Mouse (Mus musculus) heart, postnatal 10 days (tissue): ENCODE data around the gene Ppp1r1b. TPM values are rescaled to one million over a fixed set of nuclear protein-coding genes. Genes with fewer than 3 reads are reported as not detected.
"Not testable (repeated sequence)": the region's sequence is repeated elsewhere in the genome, so short reads cannot be mapped to it uniquely, and the experiment has no call there.

Source experiments
- DNase-seq, 2 experiments: peaks; one replicate each; pipeline ENCODE4 v3.0.0; 2021
- intact Hi-C: fragments of 180-260 bp; cut with DNase I; formaldehyde crosslinking; loops from one replicate; pipeline ENCODE4 v1.15.1; 2025
- total RNA-seq, 2 experiments: library from RNA; stranded (reverse); gene quantifications; 2 replicates each; pipeline ENCODE4 v1.2.3; 2021

The Ppp1r1b gene
- total RNA-seq, 2 experiments from 2014 or later, result 2.7 to 4.0 TPM

DNA sequence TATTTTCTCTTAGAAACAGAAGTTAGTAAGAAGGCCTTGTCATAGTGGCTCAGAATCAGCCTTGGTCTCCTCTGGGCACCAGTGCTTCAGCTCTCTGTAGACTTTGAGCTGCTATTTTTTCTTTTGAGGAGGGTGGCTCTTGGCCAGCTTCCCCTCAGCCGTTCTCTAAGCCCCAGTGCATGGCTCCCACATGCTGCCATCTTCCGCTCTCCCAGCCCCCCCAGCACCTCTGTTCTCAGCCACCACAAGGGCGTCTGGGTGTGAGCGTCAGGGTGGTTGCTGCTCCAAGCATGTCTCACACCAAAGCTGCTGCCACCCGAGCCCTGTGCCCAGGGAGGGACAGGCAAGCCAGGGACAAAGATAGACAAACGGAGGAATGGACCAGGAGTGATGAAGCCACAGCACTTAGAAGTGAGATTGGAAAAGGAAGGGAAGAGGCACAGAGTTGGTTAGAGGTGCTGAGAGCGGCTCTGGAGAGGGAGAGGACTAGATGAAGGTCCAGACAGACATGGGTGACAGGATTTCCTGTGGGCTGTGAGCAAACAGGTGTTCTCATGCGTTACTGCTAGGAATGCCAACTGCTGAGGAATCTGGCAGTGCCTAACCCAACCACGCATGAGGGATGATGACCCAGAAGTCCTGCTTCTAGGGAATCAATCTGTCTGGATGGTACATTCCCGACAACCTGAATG is 19.1 kb downstream of the Ppp1r1b start:
- DNase-seq, result no peak
- intact Hi-C loops, result no loop called here

DNA sequence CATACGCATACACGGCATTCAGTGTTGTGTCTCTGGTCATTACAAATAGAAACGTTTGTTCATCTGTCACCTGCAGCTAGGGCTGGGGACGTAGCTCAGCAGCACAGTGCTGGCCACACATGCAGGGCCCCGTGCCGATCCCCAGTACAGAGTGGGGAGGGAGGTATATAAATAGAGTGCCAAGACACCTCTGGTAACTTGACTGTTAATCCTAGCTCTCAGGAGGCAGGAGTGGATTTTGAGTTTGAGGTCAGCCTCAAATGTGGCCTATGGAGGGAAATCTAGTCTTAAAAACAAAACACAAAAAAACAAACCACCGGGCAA is 19.6 kb downstream of the Ppp1r1b start:
- intact Hi-C loops, result no loop called here
- DNase-seq, result no peak

DNA sequence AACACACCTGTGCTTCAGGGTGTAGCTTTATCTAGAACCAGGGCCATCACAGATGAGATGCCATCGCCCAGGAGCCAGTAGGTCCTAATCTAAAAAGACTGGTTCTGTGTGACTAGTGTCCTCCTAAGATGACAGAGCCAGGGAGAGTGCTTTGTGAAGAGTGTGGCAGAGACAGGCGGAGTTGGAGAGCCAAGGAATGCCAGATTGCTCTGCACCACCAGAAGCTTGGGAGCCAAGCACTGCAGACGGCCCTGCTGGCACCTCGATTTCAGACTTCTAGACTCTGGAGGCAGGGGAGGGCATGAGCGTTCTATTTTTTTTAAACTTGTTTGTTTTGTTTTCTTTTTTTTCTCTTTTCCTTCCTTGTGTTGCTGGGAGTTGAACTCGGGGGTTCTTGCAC is 21.1 kb downstream of the Ppp1r1b start:
- no peak for DNase-seq
- intact Hi-C loops, result no loop called here

DNA sequence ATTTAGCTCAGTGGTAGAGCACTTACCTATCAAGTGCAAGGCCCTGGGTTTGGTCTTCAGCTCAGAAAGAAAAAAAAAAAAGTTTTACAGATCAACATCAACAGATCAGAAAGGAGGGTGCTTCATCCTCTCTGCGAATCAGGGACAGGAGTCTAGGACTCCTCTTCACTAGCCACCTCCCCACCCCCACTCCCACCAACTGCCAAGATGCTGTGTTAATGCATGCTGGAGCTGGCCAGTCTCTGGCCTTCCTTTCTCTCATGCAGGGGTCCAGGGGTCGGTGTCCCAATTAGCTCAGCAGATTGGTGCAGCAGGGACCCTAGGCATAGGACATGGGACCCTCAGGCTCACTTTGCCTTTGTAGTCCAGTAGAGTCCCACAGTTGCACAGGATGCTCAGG is 22.4 kb downstream of the Ppp1r1b start:
- intact Hi-C loops, result loop anchor here (2.0 kb wide), 1 partner anchor 18 kb away; no protein-coding TSS in a partner anchor
- DNase-seq, result no peak

DNA sequence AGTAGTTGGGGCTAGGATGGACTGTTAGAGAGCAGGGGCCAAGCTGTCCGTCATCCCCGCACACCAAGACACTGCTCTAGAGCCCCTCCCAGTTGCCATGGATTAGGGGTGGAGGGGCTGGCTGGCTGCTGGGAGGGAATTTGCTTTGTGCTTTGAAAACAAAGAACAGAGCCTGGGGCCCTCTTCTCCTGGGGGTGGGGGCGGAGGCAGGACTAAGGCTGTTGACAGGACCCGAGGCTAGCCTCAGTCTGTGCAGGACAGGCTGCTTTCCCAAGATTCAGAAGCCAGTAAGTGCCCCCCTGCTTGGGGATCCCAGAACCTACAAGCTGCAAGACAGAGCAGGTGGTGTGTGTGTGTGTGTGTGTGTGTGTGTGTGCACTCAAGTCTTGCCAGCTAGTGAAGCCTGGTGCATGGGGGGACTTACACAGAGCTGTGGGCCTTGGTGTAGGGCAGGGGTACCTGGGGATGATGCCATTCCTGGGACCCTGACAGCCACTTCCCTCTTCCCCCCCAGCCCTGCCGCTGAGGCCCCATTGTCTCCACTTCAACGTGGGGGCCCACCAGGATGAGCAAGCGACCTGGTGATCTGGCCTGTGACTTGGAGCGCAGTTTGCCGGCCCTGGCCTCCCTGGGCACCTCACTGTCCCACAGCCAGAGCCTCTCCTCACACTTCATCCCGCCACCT is 23.5 kb downstream of the Ppp1r1b start:
- intact Hi-C loops, result loop anchor here (2.0 kb wide), 1 partner anchor 17 kb away; no protein-coding TSS in a partner anchor

DNA sequence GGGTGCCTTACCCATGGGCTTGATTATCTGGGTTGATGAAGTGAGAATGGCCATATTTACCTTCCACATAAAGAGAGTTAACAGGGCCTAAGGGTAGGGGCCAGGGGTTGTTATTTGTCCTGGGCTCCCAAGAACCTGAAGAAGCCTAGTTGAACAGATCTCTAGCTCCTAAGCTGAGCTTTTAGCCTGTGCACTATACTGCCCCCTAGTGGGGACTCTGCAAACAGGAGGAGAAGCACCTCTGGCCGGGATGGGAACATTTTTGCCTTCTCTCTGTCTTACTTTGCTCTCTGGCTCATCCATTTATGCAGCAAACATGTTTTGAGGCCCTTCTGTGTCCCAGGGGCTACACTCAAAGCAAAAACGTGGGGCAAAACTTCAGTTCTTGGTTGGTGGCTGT is 24.2 kb downstream of the Ppp1r1b start:
- intact Hi-C loops, result no loop called here
- peak; percentile 68 to 82 for DNase-seq

More for the DNA sequence above, 23.5 kb downstream of the Ppp1r1b start:
- DNase-seq, result no peak

DNA sequence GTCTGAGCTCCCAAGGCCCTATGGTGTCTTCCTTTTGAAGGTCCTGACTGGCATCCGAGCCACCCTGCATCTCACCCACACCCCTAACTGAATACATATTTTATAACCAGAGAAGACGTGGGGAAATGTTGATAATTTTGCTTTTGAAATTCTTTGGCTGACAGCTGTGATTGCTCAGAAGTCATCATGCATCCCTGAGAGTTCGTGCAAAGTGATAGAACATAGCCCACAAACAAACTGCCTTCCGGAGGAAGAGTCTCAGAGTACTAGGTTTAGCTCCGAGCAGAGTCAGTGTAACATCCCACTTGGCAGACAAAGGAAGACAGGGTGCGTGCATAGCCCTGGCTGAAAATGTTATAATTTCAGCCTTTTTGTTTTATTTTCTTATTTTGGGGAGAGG is 25.0 kb downstream of the Ppp1r1b start:
- intact Hi-C loops, result no loop called here
- DNase-seq, result no peak

DNA sequence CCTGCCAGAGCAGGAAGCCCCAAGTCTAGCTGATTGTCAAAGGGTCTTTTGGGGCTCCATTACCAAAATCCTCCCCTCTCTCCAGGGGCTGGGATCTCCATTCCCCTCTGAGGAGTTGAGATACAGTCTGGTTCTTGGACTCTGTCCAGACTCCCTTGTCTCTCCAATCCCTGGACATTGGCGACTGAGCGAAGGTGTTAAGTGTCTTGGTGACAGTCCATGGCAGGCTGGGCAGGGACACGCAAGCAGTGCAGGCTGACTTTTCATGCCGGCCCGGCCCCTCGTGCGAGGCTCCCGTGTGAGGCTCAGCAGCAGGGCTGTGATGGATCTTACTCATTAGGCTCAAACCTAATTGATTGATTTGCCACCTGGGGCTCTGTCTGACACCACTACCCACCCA is 26.1 kb downstream of the Ppp1r1b start:
- intact Hi-C loops, result no loop called here
- peak; percentile 74 to 80 for DNase-seq

DNA sequence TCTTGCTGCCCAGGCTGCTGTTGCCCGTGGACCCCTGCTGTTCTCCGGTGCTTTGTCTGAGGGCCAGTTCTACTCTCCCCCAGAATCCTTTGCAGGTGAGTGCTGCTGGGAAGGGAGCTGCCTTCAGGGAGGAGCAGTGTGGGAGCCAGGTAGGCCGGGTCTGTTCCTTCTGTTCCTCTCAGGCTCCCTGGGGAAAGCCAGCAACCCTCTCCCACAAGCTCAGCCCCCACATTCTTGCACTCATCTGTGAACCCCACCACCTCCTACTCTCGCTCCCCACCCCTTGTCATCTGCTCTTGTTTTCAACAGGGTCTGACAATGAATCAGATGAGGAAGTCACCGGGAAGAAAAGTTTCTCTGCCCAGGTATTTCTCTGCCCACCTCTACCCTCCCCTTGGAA is 28.6 kb downstream of the Ppp1r1b start:
- intact Hi-C loops, result no loop called here
- no peak for DNase-seq

DNA sequence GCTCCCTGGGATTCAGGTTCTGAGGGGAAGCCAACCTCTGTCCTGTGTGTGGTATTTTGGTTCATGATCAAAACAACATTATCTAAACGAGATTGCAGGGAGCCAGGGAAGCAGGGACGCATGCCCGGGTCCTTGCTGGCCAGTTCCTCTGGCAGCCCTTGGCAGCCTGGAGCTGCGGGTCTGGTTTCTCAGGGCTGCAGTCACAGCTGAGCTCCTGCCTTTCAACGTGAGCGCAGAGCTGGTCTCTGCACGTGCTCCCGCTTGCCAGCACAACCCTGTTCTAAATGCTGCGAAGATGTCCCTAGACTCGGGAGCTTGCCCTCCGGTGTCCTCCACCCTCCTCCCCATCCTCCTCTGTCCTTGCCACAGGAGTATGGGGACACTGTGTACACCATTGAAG is 29.6 kb downstream of the Ppp1r1b start:
- DNase-seq, result peak; percentile 71 to 84
- intact Hi-C loops, result no loop called here

DNA sequence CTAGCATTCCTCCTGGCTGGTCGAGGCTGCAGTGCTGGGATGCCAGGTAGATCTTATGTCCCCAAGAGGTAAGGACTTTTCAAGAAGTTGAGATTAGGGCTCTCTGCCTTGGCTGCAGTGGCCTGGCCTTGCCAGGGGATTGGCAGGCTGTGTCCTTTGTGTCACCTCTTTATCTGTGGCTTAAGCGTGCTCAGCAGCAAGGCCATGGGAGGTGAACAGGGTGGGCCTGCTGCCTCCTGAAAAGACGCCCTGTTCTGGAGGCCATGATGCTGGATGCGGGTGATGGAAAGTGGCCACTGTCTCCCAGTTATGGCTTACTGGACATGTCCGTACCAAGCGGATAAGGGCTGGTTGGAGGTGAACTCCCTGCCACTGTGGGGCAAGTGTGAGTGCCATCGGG is 31.2 kb downstream of the Ppp1r1b start:
- intact Hi-C loops, result no loop called here
- peak in 1 of 2 experiments; percentile 69 for DNase-seq

DNA sequence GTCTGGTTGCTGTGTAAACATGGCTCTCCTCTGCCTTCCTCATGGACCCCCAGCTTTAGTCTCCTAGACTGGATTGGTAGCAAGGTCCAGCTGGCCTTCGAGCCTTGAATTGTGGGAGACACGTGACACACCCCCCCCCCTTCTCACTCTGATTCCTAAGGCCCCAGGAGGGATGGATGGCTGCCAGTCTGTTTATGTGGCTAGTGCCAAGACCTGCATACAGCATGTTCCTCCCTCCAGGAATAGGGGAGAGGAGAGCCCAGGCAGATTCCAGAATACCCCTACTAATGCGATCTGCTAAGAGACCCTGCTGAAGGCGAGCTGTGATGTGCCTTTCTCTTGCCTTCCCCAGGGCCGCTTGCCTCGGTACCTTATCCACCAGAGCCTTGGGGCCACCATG is 31.9 kb downstream of the Ppp1r1b start:
- intact Hi-C loops, result no loop called here
- DNase-seq, result peak; percentile 75 to 77

DNA sequence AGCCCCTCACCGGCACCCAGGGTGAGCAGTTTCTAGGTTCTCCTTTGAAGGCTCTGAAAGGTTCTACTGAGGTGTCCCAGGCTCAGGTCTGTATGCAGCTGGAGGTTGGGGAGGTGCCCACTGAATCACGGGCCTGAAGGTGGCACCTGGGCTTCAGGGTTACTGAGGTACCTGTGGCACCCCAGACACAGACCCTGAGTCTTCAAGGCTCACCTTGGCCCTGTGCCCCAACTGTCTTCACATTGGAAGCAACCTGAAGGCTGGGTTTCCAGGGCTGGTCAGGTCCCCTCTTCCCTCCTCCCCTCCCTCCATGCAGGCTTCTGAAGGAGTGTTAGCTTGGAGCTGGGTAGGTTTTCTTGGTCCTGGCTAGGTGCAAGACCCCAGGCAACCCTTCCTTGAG is 33.4 kb downstream of the Ppp1r1b start:
- intact Hi-C loops, result no loop called here
- DNase-seq, result no peak

DNA sequence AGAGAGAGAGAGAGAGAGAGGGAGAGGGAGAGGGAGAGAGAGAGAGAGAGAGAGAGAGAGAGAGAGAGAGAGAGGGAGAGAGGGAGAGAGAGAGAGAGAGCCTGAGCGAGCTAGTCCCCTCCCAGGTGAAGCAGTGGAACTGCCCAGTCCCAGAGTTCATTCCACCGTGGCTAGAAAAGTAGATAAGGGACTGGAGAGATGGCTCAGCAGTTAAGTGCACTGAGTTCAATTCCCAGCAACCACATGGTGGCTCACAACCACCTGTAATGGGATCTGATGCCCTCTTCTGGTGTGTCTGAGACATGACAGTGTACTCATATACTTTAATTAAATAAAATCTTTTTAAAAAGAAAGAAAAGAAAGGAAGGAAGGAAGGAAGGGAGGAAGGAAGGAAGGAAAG is 34.2 kb downstream of the Ppp1r1b start:
- DNase-seq, intact Hi-C loops: not testable (repeated sequence)

DNA sequence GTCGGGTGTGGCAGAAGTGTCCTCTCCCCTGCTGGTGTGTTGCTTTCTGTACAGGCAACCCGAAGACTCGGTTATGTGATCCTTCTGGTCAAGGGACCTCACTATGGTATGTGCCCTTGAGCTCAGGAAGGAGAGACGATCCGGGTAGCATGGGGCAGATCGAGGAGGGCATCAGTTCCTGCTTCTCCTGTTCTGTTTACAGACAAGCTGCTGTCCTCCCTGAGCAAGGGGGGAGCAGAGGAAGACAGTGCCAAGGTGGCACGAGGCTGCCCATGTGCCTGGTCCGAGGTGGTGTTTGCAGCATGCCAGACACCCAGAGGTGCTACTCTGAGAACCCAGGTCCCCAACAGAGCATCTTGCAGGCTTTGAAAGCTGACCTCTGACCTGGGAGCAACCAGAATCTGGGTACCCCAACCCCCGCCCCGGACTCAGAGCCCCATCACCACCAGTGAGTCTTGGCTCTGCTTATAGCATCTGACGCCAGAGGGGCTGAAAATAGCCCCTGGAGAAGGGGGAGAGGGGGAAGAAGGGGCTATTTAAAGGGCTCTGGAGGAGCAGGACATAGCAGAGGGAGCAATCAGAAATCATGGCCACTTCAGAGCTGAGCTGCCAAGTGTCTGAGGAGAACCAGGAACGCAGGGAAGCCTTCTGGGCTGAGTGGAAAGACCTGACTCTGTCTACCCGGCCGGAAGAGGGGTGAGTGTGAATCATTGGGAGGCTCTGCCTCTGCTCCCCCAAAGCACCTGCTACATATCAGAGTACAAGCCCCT is 35.2 kb downstream of the Ppp1r1b start, which contains the start of gene Tcap:
Gene Tcap (plus strand): TSS at position 551 of the 770 bp plus-strand sequence.
- peak; percentile 75 to 82 for DNase-seq
- intact Hi-C loops, result no loop called here

DNA sequence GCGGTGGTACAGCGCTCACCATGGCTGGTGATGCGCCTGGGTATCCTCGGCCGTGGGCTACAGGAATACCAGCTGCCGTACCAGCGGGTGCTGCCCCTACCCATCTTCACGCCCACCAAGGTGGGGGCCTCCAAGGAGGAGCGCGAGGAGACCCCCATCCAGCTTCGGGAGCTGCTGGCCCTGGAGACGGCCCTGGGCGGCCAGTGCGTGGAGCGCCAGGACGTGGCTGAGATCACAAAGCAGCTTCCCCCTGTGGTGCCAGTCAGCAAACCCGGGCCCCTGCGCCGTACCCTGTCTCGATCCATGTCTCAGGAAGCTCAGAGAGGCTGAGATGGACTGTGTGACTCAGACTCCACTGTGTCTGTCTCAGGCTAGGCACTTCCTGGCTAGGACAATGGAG is 36.0 kb downstream of the Ppp1r1b start:
- DNase-seq, result no peak
- intact Hi-C loops, result no loop called here

DNA sequence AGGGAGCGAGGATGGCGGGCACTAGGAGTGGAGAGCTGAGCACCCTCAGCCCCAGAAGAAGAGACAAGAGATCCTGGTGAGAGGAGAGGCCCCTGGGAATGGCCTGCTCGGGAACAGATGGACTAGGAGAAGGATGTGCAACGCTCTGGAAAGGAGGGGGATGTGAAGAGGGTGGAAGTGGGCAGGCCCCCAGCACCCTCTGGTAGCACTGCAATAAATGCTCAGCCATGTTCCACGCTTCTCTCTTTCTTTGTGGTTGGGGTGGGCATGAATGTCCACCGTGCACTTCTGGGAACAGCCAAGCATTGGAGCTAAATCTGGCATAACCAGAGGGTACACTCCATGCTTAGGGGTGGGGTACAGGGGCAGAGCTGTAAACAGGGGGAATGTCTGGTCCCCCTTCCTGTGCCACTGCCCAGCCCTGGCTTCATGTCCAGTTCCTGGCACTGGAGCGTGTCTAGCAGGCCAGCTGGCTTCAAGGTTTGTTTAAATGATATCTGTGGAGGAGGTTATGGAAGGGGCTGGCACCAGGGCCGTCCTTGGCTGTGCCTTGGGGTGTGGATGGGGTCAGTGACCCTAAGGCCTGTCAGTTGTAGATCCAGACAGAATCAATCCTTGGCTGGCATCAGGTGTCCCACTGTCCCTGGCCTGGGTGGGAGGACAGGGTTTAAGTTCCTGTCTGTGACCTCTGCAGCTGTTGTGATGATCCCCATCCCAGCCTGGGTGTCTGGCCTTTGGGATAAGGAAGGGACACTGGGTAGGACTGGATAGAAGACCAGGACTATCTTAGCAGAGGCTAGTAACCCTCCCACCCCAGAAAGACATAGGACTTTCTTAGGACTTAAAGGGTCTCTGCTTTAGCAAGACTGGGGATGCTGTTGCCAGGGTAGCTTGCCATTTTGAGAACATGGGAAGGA is 36.8 kb downstream of the Ppp1r1b start:
- DNase-seq, result peak; percentile 64 to 74
- intact Hi-C loops, result no loop called here

DNA sequence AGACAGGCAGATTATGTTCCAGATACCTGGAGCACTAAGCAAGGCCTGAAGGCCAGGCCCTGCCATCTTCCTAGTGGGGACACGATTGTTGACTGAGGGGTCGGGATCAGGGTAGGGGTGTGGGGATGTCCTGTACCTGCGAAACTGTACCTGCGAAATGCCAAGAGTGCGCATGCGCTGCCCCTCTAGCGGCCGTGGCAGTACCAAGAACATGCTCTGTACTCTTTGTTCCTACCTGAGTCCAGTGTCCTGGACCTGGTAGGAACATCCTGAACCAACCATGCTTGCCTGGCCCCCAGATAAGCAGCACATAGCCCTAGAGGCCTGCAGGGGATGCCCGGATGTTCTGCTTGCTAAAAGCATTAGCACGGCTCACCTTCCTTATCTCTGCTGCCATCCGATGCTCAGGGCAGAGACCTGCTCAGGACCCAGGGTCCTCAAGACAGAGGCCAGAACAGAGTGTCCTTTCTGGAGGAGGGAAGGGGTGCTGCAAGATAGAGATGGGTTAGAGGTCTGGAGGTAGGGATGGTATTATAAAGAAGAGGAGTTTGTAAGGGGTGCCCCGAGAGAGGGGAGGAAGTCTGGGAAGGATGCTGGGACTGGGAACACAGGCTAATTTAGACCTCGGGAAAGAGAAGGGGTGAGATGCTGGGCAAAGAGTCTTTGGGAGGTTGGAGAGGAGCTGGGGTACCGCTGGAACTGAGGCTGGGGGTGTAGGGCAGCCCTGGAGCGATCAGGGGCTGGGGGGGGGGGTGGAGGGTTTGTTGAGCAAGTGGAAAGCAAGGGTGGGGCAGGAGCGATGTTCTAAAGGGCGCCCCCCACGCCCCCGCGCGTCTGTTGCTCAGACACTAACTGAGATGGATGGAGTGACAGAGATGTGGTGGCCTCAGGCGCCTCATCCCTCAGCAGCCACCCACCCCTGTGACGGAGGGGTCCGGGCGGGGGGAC is 37.7 kb downstream of the Ppp1r1b start, which contains the start of gene Pnmt:
Gene Pnmt (plus strand): TSS at position 813 of the 948 bp plus-strand sequence.
- DNase-seq, result no peak
- intact Hi-C loops, result no loop called here

DNA sequence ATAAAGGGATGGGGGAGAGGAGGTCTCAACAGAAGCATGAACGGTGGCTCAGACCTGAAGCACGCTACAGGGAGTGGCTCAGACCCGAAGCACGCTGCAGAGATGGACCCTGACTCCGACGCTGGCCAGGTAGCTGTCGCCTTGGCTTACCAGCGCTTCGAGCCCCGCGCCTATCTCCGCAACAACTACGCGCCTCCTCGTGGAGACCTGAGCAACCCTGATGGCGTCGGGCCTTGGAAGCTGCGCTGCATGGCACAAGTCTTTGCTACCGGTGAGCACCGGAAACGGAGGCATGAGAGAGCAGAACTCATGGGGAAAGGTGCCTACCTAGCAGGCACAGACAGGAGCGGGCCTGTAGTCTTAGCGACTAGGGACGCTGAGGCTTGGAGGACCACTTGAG is 38.4 kb downstream of the Ppp1r1b start:
- intact Hi-C loops, result no loop called here
- no peak for DNase-seq
